Mouse (Mus musculus) limb, embryonic 11.5 days (tissue): ENCODE measurements around the gene Eif4g3. TPM values are rescaled to one million over a fixed set of nuclear protein-coding genes. Genes with fewer than 3 reads are reported as not detected.

Experiments
- ATAC-seq: fragments of 200-750 bp; cut with Nextera tagmentation; 2 replicates; pipeline ENCODE4 v1.8.0; 2017; ENCODE audit warnings: low read depth; ENCODE audit not compliant: insufficient number of reproducible peaks, low FRiP score, low TSS enrichment
- DNase-seq: peaks from one replicate; pipeline ENCODE4 v3.0.0-alpha.2; 2015; ENCODE audit warnings: low spot score
- H3K27ac ChIP-seq: fragments of 300-500 bp; sonication (generic); replicated peaks from 2 replicates; pipeline ENCODE4 v1.5.1; 2014; ENCODE audit warnings: low read depth, mild to moderate bottlenecking, low read length
- H3K27me3 ChIP-seq: fragments of 300-500 bp; sonication (generic); 2 replicates; pipeline ENCODE4 v1.6.1; 2014; ENCODE audit warnings: mild to moderate bottlenecking, low read length, mixed read lengths; ENCODE audit not compliant: control insufficient read depth, insufficient read depth
- H3K36me3 ChIP-seq: fragments of 300-500 bp; sonication (generic); 2 replicates; pipeline ENCODE4 v1.6.1; 2014; ENCODE audit warnings: mild to moderate bottlenecking, low read length, moderate library complexity, mixed read lengths; ENCODE audit not compliant: control insufficient read depth, insufficient read depth
- H3K4me1 ChIP-seq: fragments of 300-500 bp; sonication (generic); 2 replicates; pipeline ENCODE4 v1.6.1; 2014; ENCODE audit warnings: low read length, mixed read lengths; ENCODE audit not compliant: control insufficient read depth, insufficient read depth
- H3K4me2 ChIP-seq: fragments of 300-500 bp; sonication (generic); 2 replicates; pipeline ENCODE4 v1.6.1; 2014; ENCODE audit warnings: low read depth, mild to moderate bottlenecking, moderate library complexity; ENCODE audit not compliant: severe bottlenecking
- H3K4me3 ChIP-seq: fragments of 300-500 bp; sonication (generic); 2 replicates; pipeline ENCODE4 v1.5.1; 2014; ENCODE audit warnings: low read depth, low read length
- H3K9ac ChIP-seq: fragments of 300-500 bp; sonication (generic); 2 replicates; pipeline ENCODE4 v1.6.1; 2014; ENCODE audit warnings: mild to moderate bottlenecking, low read length
- H3K9me3 ChIP-seq: fragments of 300-500 bp; sonication (generic); 2 replicates; pipeline ENCODE4 v1.6.1; 2016; ENCODE audit warnings: low read length; ENCODE audit not compliant: control insufficient read depth
- WGBS: fragments of 180-500 bp; shearing (Covaris S2); extraction: QIAGEN DNeasy Blood & Tissue Kit; methylation state at CpG from one replicate; pipeline ENCODE4 v1.1.7; 2014; 5-methylcytosine and 5-hydroxymethylcytosine counted together
- polyA plus RNA-seq: library from polyadenylated mRNA; unstranded; fragments of >200 nt; fragmentation: Nextera tagmentation; extraction: Ambion mirVana; gene quantifications from 2 replicates; pipeline ENCODE4 v1.2.1, GENCODE M21; 2014

The Eif4g3 gene
- polyA plus RNA-seq, 1 experiment from 2014 or later: 45.5 TPM

DNA sequence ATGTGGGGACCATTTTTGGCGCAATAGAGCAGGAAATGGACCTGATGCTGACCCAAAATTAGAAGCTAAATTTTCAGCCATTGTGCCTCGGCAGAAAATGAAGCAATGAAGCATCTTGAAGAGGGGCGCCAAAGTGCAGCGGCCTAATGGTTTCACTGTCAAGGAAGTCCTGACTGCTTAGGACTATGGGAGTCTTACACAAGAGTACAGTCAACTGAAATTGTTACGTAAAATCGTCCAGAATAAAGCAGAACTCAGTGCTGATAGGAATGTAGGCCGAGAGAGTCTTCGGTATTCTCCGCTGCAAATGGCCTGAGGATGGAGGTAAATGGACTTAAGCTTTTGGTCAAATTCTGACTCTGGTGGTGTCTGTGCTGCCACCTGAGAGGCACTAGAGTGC, 140.5 kb downstream of the Eif4g3 start:
- 98% methylated on average over 9 of the region's 9 CpGs for WGBS
- Histone ChIP-seq H3K9me3 (no peaks in the 10 kb centered on the region), H3K4me1 (no peaks in the 10 kb centered on the region), H3K27me3 (no peaks in the 10 kb centered on the region), H3K4me2 (no peak overlapping the region), H3K9ac (no peak overlapping the region), H3K4me3 (no peak overlapping the region), H3K27ac (no peak overlapping the region), H3K36me3 (peaks cover 13% of the 10 kb centered on the region)
- no peak for ATAC-seq
- no peak for DNase-seq

DNA sequence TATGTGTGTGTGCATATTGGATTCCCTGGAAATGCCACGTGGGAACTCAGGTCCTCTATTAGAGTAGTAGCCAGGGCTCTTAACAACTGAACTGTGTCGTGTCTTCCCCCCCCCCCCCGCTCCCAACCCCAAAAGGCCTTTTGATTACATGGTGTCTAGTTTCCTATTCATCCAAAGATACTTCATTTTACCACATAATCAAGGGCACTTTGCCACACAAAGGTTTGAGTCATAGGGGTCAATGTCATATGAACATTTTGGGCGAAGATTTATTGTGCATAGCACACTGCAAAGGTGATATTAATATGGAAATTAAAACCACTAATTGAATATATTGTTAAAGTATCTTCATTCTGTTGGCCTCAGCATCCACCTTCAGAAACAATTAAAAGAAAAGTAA, 144.5 kb downstream of the Eif4g3 start:
- H3K9ac ChIP-seq: no peak overlapping the region
- H3K27ac ChIP-seq: no peak overlapping the region
- no peaks in the 10 kb centered on the region for H3K4me1 ChIP-seq
- peaks cover 10% of the 10 kb centered on the region for H3K36me3 ChIP-seq
- H3K9me3 ChIP-seq: no peaks in the 10 kb centered on the region
- H3K27me3 ChIP-seq: no peaks in the 10 kb centered on the region
- no peak overlapping the region for H3K4me2 ChIP-seq
- no peak for DNase-seq
- no peak overlapping the region for H3K4me3 ChIP-seq
- 84% methylated on average over 4 of the region's 4 CpGs for WGBS
- no peak for ATAC-seq

DNA sequence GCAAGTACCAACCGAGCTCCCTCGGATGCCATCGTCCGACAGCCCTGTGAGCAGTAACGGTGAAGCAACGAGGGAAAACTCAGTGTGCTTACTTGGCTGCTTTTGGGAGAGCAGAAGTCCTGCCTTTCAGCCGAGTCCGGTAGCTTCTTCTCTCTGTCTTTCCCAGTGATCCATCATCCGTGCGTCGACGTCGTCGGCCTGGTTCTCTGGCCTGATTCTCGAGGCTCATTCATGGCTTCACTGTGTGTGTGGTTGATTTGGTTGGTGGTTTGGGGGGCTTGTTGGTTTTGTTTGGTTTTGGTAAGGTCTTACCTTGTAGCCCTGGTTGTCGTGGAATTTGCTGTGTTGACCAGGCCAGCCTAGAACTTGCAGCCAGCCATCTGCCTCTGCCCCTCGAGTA, 145.0 kb downstream of the Eif4g3 start:
- H3K4me3 ChIP-seq: no peak overlapping the region
- H3K9ac ChIP-seq: no peak overlapping the region
- WGBS: 81% methylated on average over 17 of the region's 17 CpGs
- H3K27me3 ChIP-seq: no peaks in the 10 kb centered on the region
- no peaks in the 10 kb centered on the region for H3K4me1 ChIP-seq
- H3K27ac ChIP-seq: no peak overlapping the region
- no peak for ATAC-seq
- H3K36me3 ChIP-seq: peaks cover 10% of the 10 kb centered on the region
- DNase-seq: no peak
- no peaks in the 10 kb centered on the region for H3K9me3 ChIP-seq
- no peak overlapping the region for H3K4me2 ChIP-seq

DNA sequence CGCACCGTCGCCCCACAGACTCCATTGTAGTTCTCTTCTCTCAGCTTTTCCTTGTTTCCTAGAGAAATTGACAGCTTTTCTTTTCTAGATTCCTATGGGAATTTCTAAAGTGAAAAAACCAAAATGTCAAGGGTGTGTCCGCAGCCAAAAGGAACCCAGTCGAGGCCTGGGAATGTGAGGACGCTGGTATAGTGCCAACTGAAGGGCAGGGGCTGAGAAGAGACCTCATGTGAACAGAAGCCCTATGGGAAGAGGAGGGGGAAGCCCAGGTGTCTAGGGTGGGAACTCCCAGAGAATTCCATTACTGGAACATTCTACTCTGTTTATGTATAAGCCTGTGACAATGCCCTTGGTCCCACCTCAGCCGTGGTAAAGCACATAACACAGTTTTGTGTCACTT, 145.4 kb downstream of the Eif4g3 start:
- no peaks in the 10 kb centered on the region for H3K4me1 ChIP-seq
- H3K4me3 ChIP-seq: no peak overlapping the region
- DNase-seq (no peak), ATAC-seq (no peak)
- H3K27me3 ChIP-seq: no peaks in the 10 kb centered on the region
- no peaks in the 10 kb centered on the region for H3K9me3 ChIP-seq
- no peak overlapping the region for H3K4me2 ChIP-seq
- H3K9ac ChIP-seq: no peak overlapping the region
- H3K36me3 ChIP-seq: peaks cover 9% of the 10 kb centered on the region
- H3K27ac ChIP-seq: no peak overlapping the region
- WGBS: 95% methylated on average over 7 of the region's 7 CpGs

DNA sequence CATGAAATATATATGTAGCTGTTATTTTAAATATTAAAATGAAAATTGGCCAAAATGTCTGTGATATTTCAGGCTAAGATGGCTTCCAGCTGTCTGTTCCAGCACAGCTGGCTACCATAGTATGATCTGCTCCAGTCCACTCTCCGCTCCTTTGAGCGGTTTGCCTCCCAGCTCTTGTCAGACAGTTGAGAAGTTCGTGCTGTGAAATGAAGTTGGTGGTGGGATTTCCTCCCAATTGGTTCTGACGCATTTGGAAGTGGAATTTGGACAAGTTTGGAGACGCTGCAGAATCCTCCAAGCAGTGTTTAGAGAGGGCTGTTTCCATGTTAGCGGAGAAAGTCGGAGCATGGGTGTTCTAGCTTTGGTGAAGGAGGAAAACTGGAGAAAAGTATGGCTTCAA, 148.5 kb downstream of the Eif4g3 start:
- Histone ChIP-seq H3K4me2 (no peak overlapping the region), H3K9me3 (no peaks in the 10 kb centered on the region), H3K36me3 (no peaks in the 10 kb centered on the region; the same call in 1 of the 2 replicates), H3K4me1 (no peaks in the 10 kb centered on the region), H3K27ac (no peak overlapping the region), H3K4me3 (no peak overlapping the region), H3K27me3 (no peaks in the 10 kb centered on the region), H3K9ac (no peak overlapping the region)
- ATAC-seq (no peak), DNase-seq (no peak)
- WGBS: 91% methylated on average over 7 of the region's 7 CpGs

DNA sequence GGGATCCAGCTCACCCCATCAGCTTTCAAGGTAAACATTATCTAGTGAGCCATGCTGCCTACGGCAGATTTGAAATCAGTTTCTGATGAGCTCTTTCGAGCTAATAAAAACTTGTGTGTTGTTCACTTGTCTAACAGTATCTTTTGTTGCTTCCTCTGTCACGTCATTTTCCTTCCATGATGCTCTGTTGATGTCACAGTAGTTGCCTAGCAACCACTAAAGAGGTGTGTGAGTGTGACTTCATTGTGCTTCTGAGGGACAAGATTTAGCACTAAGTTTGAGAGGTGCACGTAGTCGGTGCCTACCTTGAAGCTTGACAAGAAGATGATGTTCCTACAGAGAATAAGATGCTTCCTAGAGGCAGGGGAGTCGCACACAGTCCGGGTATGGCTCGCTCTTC, 154.4 kb downstream of the Eif4g3 start:
- 94% methylated on average over 8 of the region's 8 CpGs for WGBS
- no peak overlapping the region for H3K9ac ChIP-seq
- DNase-seq: no peak
- H3K4me2 ChIP-seq: no peak overlapping the region
- peaks cover 5% of the 10 kb centered on the region for H3K36me3 ChIP-seq
- H3K27ac ChIP-seq: no peak overlapping the region
- H3K4me1 ChIP-seq: no peaks in the 10 kb centered on the region
- H3K4me3 ChIP-seq: no peak overlapping the region
- H3K27me3 ChIP-seq: no peaks in the 10 kb centered on the region
- no peaks in the 10 kb centered on the region for H3K9me3 ChIP-seq
- no peak for ATAC-seq

DNA sequence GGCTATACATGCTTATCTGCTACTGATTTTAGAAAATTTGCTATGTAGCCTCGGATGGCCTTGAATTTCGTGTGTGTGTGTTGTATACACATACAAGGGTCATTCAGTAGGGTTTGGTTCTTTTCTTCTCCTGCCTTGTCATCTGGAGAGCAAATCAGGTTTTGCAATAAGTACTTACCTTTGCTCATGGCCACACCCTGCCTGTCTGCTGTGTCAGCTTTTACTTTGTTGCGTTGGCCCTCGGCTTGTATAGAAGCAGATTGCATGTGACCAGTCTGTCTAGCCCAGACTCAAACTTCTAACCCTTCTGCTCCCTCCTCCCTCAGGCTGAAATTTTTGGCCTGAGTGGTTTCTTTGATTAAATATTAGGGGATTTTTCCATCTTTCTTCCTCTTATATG, 157.2 kb downstream of the Eif4g3 start:
- H3K27ac ChIP-seq: no peak overlapping the region
- no peak for ATAC-seq
- H3K4me1 ChIP-seq: no peaks in the 10 kb centered on the region
- H3K9ac ChIP-seq: no peak overlapping the region
- no peaks in the 10 kb centered on the region for H3K27me3 ChIP-seq
- H3K9me3 ChIP-seq: no peaks in the 10 kb centered on the region
- no peak overlapping the region for H3K4me2 ChIP-seq
- no peak overlapping the region for H3K4me3 ChIP-seq
- no peak for DNase-seq
- WGBS: 93% methylated on average over 4 of the region's 4 CpGs
- peaks cover 9% of the 10 kb centered on the region for H3K36me3 ChIP-seq

DNA sequence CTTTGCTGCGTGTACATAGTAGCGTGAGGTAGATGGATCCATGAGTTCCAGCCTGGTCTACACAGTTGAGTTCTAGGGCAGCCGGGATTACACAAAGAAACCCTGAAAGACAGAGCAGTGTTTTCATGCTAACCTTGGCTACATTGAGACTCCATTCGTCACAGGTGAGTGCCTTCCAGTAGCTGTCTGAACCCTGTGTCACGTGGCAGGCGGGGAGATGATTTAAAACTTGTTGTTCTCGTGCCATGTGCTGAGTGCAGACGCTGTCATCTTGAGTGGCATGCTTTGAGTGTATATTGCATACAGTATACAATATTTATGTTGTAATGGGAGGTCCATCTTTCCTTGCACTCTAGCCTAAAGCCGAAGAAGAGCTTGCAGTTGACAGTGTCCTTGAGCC, 158.4 kb downstream of the Eif4g3 start:
- H3K9ac ChIP-seq: no peak overlapping the region
- no peak overlapping the region for H3K27ac ChIP-seq
- H3K27me3 ChIP-seq: no peaks in the 10 kb centered on the region
- no peak overlapping the region for H3K4me2 ChIP-seq
- DNase-seq: no peak
- 94% methylated on average over 9 of the region's 9 CpGs for WGBS
- H3K9me3 ChIP-seq: no peaks in the 10 kb centered on the region
- no peak overlapping the region for H3K4me3 ChIP-seq
- no peaks in the 10 kb centered on the region for H3K4me1 ChIP-seq
- ATAC-seq: no peak
- H3K36me3 ChIP-seq: peaks cover 9% of the 10 kb centered on the region

DNA sequence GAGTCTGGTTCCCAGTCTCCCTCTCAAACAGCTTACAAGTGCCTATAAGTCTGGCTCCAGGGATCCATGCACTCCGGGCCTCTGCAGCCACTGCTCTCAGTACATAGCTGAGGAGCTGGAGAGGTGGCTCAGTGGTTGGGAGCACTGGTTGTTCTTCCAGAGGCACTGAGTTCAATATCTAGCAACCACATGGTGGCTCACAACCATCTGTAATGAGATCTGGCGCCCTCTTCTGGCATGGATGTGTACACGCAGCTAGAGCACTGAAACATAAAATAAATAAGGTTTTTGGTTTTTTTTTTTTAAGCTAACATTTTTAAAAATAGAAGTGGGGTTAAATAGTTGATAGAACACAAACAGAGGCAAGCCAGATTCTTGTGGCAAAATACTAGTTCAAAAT, 161.2 kb downstream of the Eif4g3 start:
- no peak overlapping the region for H3K4me3 ChIP-seq
- H3K9me3 ChIP-seq: no peaks in the 10 kb centered on the region
- no peak for ATAC-seq
- H3K4me2 ChIP-seq: no peak overlapping the region
- no peaks in the 10 kb centered on the region for H3K4me1 ChIP-seq
- H3K27ac ChIP-seq: no peak overlapping the region
- WGBS: 53% methylated on average over 3 of the region's 3 CpGs
- DNase-seq: peak; percentile 53
- peaks cover 17% of the 10 kb centered on the region for H3K36me3 ChIP-seq
- H3K27me3 ChIP-seq: no peaks in the 10 kb centered on the region
- H3K9ac ChIP-seq: no peak overlapping the region
